8 mouse cellular contexts compared by ENCODE assay signal in genomic region chr2:158375443-158376122, GRCm38 (mm10). TPM values are rescaled to one million over a fixed set of nuclear protein-coding genes. Genes with fewer than 3 reads are reported as not detected.
DNase-seq lines count a peak whose midpoint lies in the region; ATAC-seq and TF ChIP-seq lines count a peak whose summit lies in the region.

Snhg11 (plus strand) TSS chr2:158375638.

- peaks cover 9% of the 10 kb centered on the region for H3K4me1 ChIP-seq in liver, postnatal 0 days (ENCODE audit: insufficient read depth)
- peaks cover 12% of the 10 kb centered on the region for H3K4me1 ChIP-seq in olfactory bulb, adult 2 months (ENCODE audit: control insufficient read depth, insufficient read depth, low read length)

- peak within 1 kb of the TSS; percentile 32 for H3K4me3 ChIP-seq in liver, postnatal 0 days (ENCODE audit: low read depth, low read length)
- H3K4me3 ChIP-seq in olfactory bulb, adult 2 months (ENCODE audit: insufficient read depth, low read depth, low read length), result peak within 1 kb of the TSS; percentile 58

- no peaks in the 10 kb centered on the region for H3K36me3 ChIP-seq in liver, postnatal 0 days (replicated peaks; ENCODE audit: insufficient read depth, low read length)

- H3K4me2 ChIP-seq in liver, postnatal 0 days (ENCODE audit: low read depth, low read length), result peak within 1 kb of the TSS; percentile 62

- H3K27me3 ChIP-seq in liver, postnatal 0 days (ENCODE audit: insufficient read depth, low read length), result peaks cover 17% of the 10 kb centered on the region

- peak; percentile 21 for DNase-seq in ovary, postnatal 14 days (ENCODE audit: low spot score)
- DNase-seq in ovary, postnatal 10 days (ENCODE audit: low spot score), result no peak
- DNase-seq in cerebellum, postnatal 36 days, result peak; percentile 87 to 88
- DNase-seq in gonadal fat pad, adult 2 months (ENCODE audit: low read depth), result no peak
- DNase-seq in layer of hippocampus, adult 8-10 months (ENCODE audit: low spot score in 2 of 2), result peak; percentile 87 to 92
- DNase-seq in liver, postnatal 0 days, result peak; percentile 67
- DNase-seq in gastrocnemius, adult 8-10 months (ENCODE audit: low spot score in 2 of 2), result no peak

- TF ChIP-seq EP300 in liver, postnatal 0 days (IDR thresholded peaks at IDR 0.05; ENCODE audit: low read depth), result no peak

- no peak within 1 kb of the TSS for H3K9ac ChIP-seq in liver, postnatal 0 days (replicated peaks)

- ATAC-seq in liver, postnatal 0 days, result peak; percentile 28; the same call in 1 of the 2 replicates

- H3K27ac ChIP-seq in liver, postnatal 0 days (ENCODE audit: low read depth), result no peak within 1 kb of the TSS
- H3K27ac ChIP-seq in olfactory bulb, adult 2 months (ENCODE audit: insufficient read depth, low read depth, low read length), result peak within 1 kb of the TSS; percentile 81

- peak; percentile 90 for TF ChIP-seq POLR2A in olfactory bulb, adult 2 months (IDR thresholded peaks at IDR 0.05; ENCODE audit: insufficient read depth, low read depth, low read length)

- 4% methylated on average over 36 of the region's 36 CpGs for WGBS in liver, postnatal 0 days (ENCODE audit: insufficient replicate concordance)
- under 1% methylated on average over 36 of the region's 36 CpGs for WGBS in olfactory bulb, adult 2 months

- TF ChIP-seq CTCF in liver, postnatal 0 days (IDR thresholded peaks at IDR 0.05; ENCODE audit: low read depth), result peak; percentile 62
- peak; percentile 82 for TF ChIP-seq CTCF in olfactory bulb, adult 2 months (IDR thresholded peaks at IDR 0.05; ENCODE audit: insufficient read depth, low read depth, low read length)

- H3K9me3 ChIP-seq in liver, postnatal 0 days (ENCODE audit: low read length), result no peaks in the 10 kb centered on the region

RNA-seq across cellular contexts. Expression of gene Snhg11, which starts in this region (rescaled TPM):
- 12.0 and 19.4 TPM in 2 replicates for polyA plus RNA-seq in gonadal fat pad, adult 2 months (2012; rRNA removed)
- total RNA-seq in layer of hippocampus, adult 8-10 months (2022), result 100 to 1,000 TPM; 519 to 896 (median 704) TPM
- 0.28 and 0.57 TPM in 2 replicates for polyA plus RNA-seq in liver, postnatal 0 days (2015; fragmentation: Nextera tagmentation; extraction: Ambion mirVana)
- polyA plus RNA-seq in olfactory bulb, adult 2 months (2012; ENCODE audit: insufficient read depth, insufficient read length, low replicate concordance, missing spikeins), result 293 and 768 TPM in 2 replicates
- total RNA-seq in gastrocnemius, adult 8-10 months (2022), result under 1 TPM; 0.15 to 0.39 (median 0.26) TPM

Comparison
In these comparisons a context has a peak if more than half of its experiments do, and no peak if none do; other contexts are left out.
1. RNA of gene Snhg11 (total RNA-seq): 519 to 896 TPM in layer of hippocampus, adult 8-10 months; 0.15 to 0.39 TPM in gastrocnemius, adult 8-10 months; every median in the first group is over 100 times any median in the second.
2. DNase-seq: peak in ovary, postnatal 14 days (single experiment), cerebellum, postnatal 36 days (2 of 2) and layer of hippocampus, adult 8-10 months (2 of 2); none in ovary, postnatal 10 days (single experiment), gonadal fat pad, adult 2 months (single experiment) and gastrocnemius, adult 8-10 months (0 of 2).
3. Peak in DNase-seq, ATAC-seq, H3K4me3 ChIP-seq and H3K4me2 ChIP-seq in liver, postnatal 0 days; RNA of the gene not detected or under 1 TPM.